Mouse (Mus musculus) testis, adult 2 months (tissue): ENCODE data around the gene Kremen1. TPM values are rescaled to one million over a fixed set of nuclear protein-coding genes. Genes with fewer than 3 reads are reported as not detected.

Experiments
- H3K27ac ChIP-seq: fragments of 200-500 bp; 2 replicates; pipeline ENCODE4 v1.5.1; 2012; ENCODE audit warnings: low read depth, low read length; ENCODE audit not compliant: control insufficient read depth, insufficient read depth
- H3K27me3 ChIP-seq: fragments of 200-500 bp; 2 replicates; pipeline ENCODE4 v1.6.1; 2012; ENCODE audit warnings: mild to moderate bottlenecking, low read length, moderate library complexity; ENCODE audit not compliant: control insufficient read depth, insufficient read depth
- H3K36me3 ChIP-seq: fragments of 200-500 bp; 2 replicates; pipeline ENCODE4 v1.6.1; 2012; ENCODE audit warnings: mild to moderate bottlenecking, low read length; ENCODE audit not compliant: control insufficient read depth, insufficient read depth
- H3K4me1 ChIP-seq: fragments of 200-500 bp; 2 replicates; pipeline ENCODE4 v1.6.1; 2012; ENCODE audit warnings: low read length; ENCODE audit not compliant: control insufficient read depth, insufficient read depth
- H3K4me3 ChIP-seq: fragments of 200-500 bp; 2 replicates; pipeline ENCODE4 v1.5.1; 2012; ENCODE audit warnings: low read depth, mild to moderate bottlenecking, low read length, moderate library complexity, mixed read lengths; ENCODE audit not compliant: control insufficient read depth
- CTCF ChIP-seq: fragments of 200-500 bp; IDR thresholded peaks from 2 replicates; pipeline ENCODE4 v1.5.1; 2012; ENCODE audit warnings: low read depth, mild to moderate bottlenecking, inconsistent platforms, low read length, moderate library complexity; ENCODE audit not compliant: control insufficient read depth, insufficient read depth, insufficient replicate concordance
- POLR2A ChIP-seq: fragments of 200-500 bp; IDR thresholded peaks from 2 replicates; pipeline ENCODE4 v1.6.1; 2012; ENCODE audit warnings: low read depth, mild to moderate bottlenecking, inconsistent platforms, low read length, moderate library complexity; ENCODE audit not compliant: control insufficient read depth
- polyA plus RNA-seq: library from polyadenylated mRNA; depleted of rRNA; stranded (reverse); fragments of >200 nt; gene quantifications from 2 replicates; pipeline ENCODE4 v1.2.3, GENCODE M21; 2012; rRNA removed

The Kremen1 gene
- polyA plus RNA-seq, 1 experiment, result 13.5 TPM

DNA sequence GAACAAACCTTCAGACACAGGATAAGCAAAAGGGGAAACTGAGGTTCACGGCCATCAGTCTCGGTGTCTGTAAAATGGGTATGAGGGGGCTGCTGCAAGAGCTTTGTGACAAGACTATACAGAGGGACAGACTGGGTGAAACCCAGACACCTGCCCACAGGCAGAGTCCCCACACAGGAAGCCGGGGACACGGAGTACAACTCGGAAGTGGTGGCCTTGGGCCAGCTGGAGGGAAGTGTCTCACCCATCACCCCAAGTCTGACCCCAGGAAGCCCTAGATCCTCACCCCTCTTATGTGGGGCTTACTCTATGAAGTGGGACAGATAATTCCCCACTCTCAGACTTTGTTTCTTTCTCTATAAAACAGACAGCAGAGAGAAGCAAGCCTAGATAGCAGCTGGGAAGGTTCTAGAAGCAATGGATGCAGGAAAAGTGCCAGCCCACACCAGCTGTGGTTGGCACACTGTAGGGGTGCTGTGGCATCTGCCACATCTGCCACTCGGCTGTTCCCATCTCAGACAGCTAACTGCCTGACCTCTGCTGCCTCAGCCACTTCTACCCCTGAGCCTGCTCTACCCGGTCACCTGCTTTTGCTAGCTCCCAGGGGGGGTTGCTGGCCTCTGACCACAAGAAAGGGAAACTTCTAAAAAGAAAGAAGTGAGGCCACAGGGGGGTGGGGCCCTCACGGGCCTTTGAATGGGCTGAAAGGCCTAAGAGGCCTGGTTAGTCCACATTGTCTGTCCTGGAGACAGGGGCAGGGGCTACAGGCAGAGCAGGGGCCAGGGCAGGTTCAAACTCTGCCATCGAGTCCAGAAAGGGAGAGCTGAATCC lies 110.7 kb downstream of the Kremen1 start:
- Histone ChIP-seq H3K27ac (no peak overlapping the region), H3K4me1 (peaks cover 11% of the 10 kb centered on the region), H3K36me3 (no peaks in the 10 kb centered on the region), H3K27me3 (no peaks in the 10 kb centered on the region; the same call in 1 of the 2 replicates), H3K4me3 (no peak overlapping the region)
- no peak for TF ChIP-seq CTCF
- TF ChIP-seq POLR2A, result no peak

DNA sequence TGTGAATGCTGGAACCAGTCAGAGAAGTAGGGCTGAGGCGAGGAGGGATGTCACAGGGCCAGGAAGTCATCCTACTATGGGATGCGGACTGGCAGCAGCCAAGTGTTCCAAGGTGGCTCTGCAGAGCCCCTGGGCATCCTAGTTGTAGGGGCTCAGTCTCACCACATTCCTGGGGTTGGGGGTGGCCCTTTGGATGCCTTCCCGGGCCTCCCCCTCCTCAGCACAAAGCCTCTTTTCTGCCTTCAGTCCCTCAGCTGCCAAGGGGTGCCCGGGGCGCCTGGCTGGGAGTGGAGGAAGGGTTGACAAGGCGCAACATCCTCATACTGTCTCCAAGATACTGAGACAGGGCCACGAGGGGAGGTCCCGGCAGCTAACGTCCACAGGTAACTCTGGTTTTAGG lies 111.4 kb downstream of the Kremen1 start:
- H3K36me3 ChIP-seq, result no peaks in the 10 kb centered on the region
- H3K4me3 ChIP-seq, result no peak overlapping the region
- TF ChIP-seq CTCF, result no peak
- no peak for TF ChIP-seq POLR2A
- H3K4me1 ChIP-seq, result peaks cover 11% of the 10 kb centered on the region
- H3K27ac ChIP-seq, result no peak overlapping the region
- H3K27me3 ChIP-seq, result no peaks in the 10 kb centered on the region; the same call in 1 of the 2 replicates

DNA sequence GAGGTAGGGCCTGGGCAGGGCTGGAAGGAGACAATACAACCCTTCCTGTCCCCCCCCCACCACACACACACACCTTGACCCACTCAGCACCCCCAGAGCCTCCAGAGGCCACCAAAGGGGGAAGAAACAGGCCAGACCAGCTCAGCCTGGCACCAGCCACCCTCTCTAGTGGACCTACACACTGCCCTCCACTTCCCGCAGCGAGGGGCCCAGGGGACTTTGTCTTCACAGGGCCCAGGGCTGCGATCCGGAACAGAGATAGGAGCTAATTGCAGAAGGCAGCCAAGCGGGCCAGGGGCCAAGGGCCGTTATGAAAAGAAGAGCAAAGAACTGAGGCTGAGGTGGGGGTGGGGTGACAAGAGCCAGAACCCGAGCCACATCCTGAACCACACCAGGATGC lies 112.1 kb downstream of the Kremen1 start:
- H3K27ac ChIP-seq, result no peak overlapping the region

DNA sequence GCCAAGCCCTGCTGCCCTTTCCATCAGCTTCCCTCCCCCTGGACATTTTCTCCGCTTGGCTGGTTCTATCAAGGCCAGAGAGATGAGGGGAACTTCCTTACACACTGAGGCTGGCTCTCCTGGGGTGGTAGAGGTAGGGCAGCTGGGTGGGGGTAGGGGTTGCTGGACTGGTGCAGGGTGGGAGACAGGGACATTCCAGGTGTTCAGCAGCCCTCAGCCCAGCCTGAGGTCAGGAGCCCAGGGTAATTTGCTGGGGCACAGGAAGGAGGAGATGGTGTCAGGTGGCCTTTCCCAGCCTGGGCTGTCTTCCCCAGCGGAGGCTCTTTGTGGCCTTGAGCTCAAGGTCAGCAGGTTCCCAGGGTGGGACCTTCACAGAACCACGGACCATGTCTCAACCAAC lies 115.8 kb downstream of the Kremen1 start:
- no peaks in the 10 kb centered on the region for H3K27me3 ChIP-seq
- no peak for TF ChIP-seq CTCF
- no peak for TF ChIP-seq POLR2A
- H3K27ac ChIP-seq, result no peak overlapping the region
- no peaks in the 10 kb centered on the region for H3K4me1 ChIP-seq
- no peaks in the 10 kb centered on the region for H3K36me3 ChIP-seq
- no peak overlapping the region for H3K4me3 ChIP-seq

More for the DNA sequence above, 112.1 kb downstream of the Kremen1 start:
- H3K27me3 ChIP-seq, result no peaks in the 10 kb centered on the region; the same call in 1 of the 2 replicates
- no peaks in the 10 kb centered on the region for H3K36me3 ChIP-seq
- no peak for TF ChIP-seq CTCF
- H3K4me1 ChIP-seq, result peaks cover 11% of the 10 kb centered on the region
- no peak overlapping the region for H3K4me3 ChIP-seq

DNA sequence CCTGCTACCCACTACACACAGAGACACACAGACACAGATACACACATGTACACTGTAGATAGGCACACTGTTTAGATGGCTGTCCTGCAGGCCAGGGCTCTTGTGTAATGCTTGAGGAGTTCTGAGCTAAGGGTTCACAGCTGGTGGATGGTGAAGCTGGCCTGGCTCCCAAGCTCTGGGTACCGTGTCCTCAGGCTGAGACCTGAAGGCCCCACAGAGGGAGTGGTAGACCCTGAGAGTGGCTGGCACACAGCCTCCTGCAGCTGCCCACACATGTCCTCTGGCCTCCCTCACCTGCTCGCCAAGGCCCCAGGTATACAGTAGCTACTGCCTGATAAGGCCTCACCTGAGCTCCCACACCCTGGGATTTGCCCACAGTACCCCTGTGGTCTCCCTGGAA lies 119.4 kb downstream of the Kremen1 start:
- Histone ChIP-seq H3K4me1 (no peaks in the 10 kb centered on the region), H3K27me3 (no peaks in the 10 kb centered on the region), H3K36me3 (no peaks in the 10 kb centered on the region), H3K4me3 (no peak overlapping the region), H3K27ac (no peak overlapping the region)
- TF ChIP-seq CTCF (no peak), POLR2A (no peak)

Other genes starting within 250 kb of the Kremen1 start
- 2.5 and 3.9 TPM in 2 replicates for gene Rasl10a, start 203.4 kb downstream of the Kremen1 start, polyA plus RNA-seq
- gene Gas2l1, start 196.2 kb downstream of the Kremen1 start, polyA plus RNA-seq, result 116 and 124 TPM in 2 replicates
- gene Rhbdd3, start 162.6 kb downstream of the Kremen1 start, polyA plus RNA-seq, result 232 and 237 TPM in 2 replicates
- 433 and 510 TPM in 2 replicates for gene Ewsr1, start 162.3 kb downstream of the Kremen1 start, polyA plus RNA-seq
- gene Emid1, start 109.3 kb downstream of the Kremen1 start, polyA plus RNA-seq, result 4.0 and 5.2 TPM in 2 replicates
- 13.0 and 13.1 TPM in 2 replicates for gene Znrf3, start 183.3 kb upstream of the Kremen1 start, polyA plus RNA-seq